Mouse (Mus musculus): ENCODE measurements around the gene Tspan32. TPM values are rescaled to one million over a fixed set of nuclear protein-coding genes. Genes with fewer than 3 reads are reported as not detected.

Tspan32 gene
- total RNA-seq (2014; rRNA removed), result 1.4 TPM in 1 of 2 replicates, not detected in the other
- polyA plus RNA-seq (2015; fragmentation: Nextera tagmentation; extraction: Ambion mirVana), result 0.53 and 0.56 TPM in 2 replicates

- Histone ChIP-seq H3K27me3 (ENCODE audit: insufficient read depth, low read length) (no peaks in the 10 kb centered on the region), H3K9ac (no peak within 1 kb of the TSS), H3K27ac (ENCODE audit: low read depth, low read length) (no peak within 1 kb of the TSS), H3K4me1 (ENCODE audit: insufficient read depth) (no peaks in the 10 kb centered on the region; the same call in 1 of the 2 replicates), H3K9me3 (ENCODE audit: low read length) (no peaks in the 10 kb centered on the region), H3K4me2 (ENCODE audit: low read depth) (no peak within 1 kb of the TSS), H3K36me3 (ENCODE audit: insufficient read depth) (no peaks in the 10 kb centered on the region), H3K4me3 (ENCODE audit: low read depth, low read length) (no peak within 1 kb of the TSS)
- no peak for DNase-seq
- TF ChIP-seq CTCF (IDR thresholded peaks at IDR 0.05; ENCODE audit: low read depth), result no peak
- no peak for ATAC-seq
- 87% methylated on average over 4 of the region's 4 CpGs for WGBS
Measured at GRCm38 (mm10) chr7:143004727-143005343, at the start of gene Tspan32. Tspan32 (plus strand) TSS chr7:143005046.

GRCm38 (mm10) chr7:142956018-142956417, 48.8 kb upstream of the Tspan32 start:
- H3K27ac ChIP-seq (ENCODE audit: low read depth, low read length), result no peak overlapping the region
- WGBS, result 76% methylated on average over 2 of the region's 2 CpGs
- no peaks in the 10 kb centered on the region for H3K4me1 ChIP-seq (ENCODE audit: insufficient read depth)
- H3K9ac ChIP-seq, result no peak overlapping the region
- no peaks in the 10 kb centered on the region for H3K9me3 ChIP-seq (ENCODE audit: low read length)
- no peaks in the 10 kb centered on the region for H3K36me3 ChIP-seq (ENCODE audit: insufficient read depth)
- no peak overlapping the region for H3K4me3 ChIP-seq (ENCODE audit: low read depth, low read length)
- no peak overlapping the region for H3K4me2 ChIP-seq (ENCODE audit: low read depth)
- DNase-seq, result no peak
- TF ChIP-seq CTCF (IDR thresholded peaks at IDR 0.05; ENCODE audit: low read depth), result no peak
- no peak for ATAC-seq
- no peaks in the 10 kb centered on the region for H3K27me3 ChIP-seq (ENCODE audit: insufficient read depth, low read length)

GRCm38 (mm10) chr7:142958817-142959216, 46.0 kb upstream of the Tspan32 start:
- no peaks in the 10 kb centered on the region for H3K9me3 ChIP-seq (ENCODE audit: low read length)
- H3K27me3 ChIP-seq (ENCODE audit: insufficient read depth, low read length), result no peaks in the 10 kb centered on the region; the same call in 1 of the 2 replicates
- TF ChIP-seq CTCF (IDR thresholded peaks at IDR 0.05; ENCODE audit: low read depth), result no peak
- ATAC-seq (no peak), DNase-seq (no peak)
- WGBS, result 97% methylated on average over 1 of the region's 1 CpGs
- no peak overlapping the region for H3K27ac ChIP-seq (ENCODE audit: low read depth, low read length)
- no peak overlapping the region for H3K9ac ChIP-seq
- H3K4me2 ChIP-seq (ENCODE audit: low read depth), result no peak overlapping the region
- no peaks in the 10 kb centered on the region for H3K4me1 ChIP-seq (ENCODE audit: insufficient read depth)
- H3K36me3 ChIP-seq (ENCODE audit: insufficient read depth), result no peaks in the 10 kb centered on the region
- H3K4me3 ChIP-seq (ENCODE audit: low read depth, low read length), result no peak overlapping the region

GRCm38 (mm10) chr7:142959752-142960151, 45.1 kb upstream of the Tspan32 start:
- no peak overlapping the region for H3K9ac ChIP-seq
- no peaks in the 10 kb centered on the region for H3K4me1 ChIP-seq (ENCODE audit: insufficient read depth)
- DNase-seq (no peak), ATAC-seq (no peak)
- H3K4me2 ChIP-seq (ENCODE audit: low read depth), result no peak overlapping the region
- H3K36me3 ChIP-seq (ENCODE audit: insufficient read depth), result no peaks in the 10 kb centered on the region
- no peaks in the 10 kb centered on the region; the same call in 1 of the 2 replicates for H3K27me3 ChIP-seq (ENCODE audit: insufficient read depth, low read length)
- TF ChIP-seq CTCF (IDR thresholded peaks at IDR 0.05; ENCODE audit: low read depth), result no peak
- H3K4me3 ChIP-seq (ENCODE audit: low read depth, low read length), result no peak overlapping the region
- WGBS, result 67% methylated on average over 4 of the region's 4 CpGs
- no peak overlapping the region for H3K27ac ChIP-seq (ENCODE audit: low read depth, low read length)
- no peaks in the 10 kb centered on the region for H3K9me3 ChIP-seq (ENCODE audit: low read length)

GRCm38 (mm10) chr7:142967414-142967883, 37.4 kb upstream of the Tspan32 start:
- TF ChIP-seq CTCF (IDR thresholded peaks at IDR 0.05; ENCODE audit: low read depth), result no peak
- WGBS, result 0% methylated on average over 36 of the region's 36 CpGs
- Histone ChIP-seq H3K4me2 (ENCODE audit: low read depth) (peak overlapping the region; percentile 92), H3K9me3 (ENCODE audit: low read length) (no peaks in the 10 kb centered on the region), H3K27ac (ENCODE audit: low read depth, low read length) (no peak overlapping the region), H3K9ac (peak overlapping the region; percentile 37), H3K4me3 (ENCODE audit: low read depth, low read length) (peak overlapping the region; percentile 42), H3K27me3 (ENCODE audit: insufficient read depth, low read length) (peaks cover 53% of the 10 kb centered on the region), H3K36me3 (ENCODE audit: insufficient read depth) (no peaks in the 10 kb centered on the region), H3K4me1 (ENCODE audit: insufficient read depth) (no peaks in the 10 kb centered on the region)
- DNase-seq (no peak), ATAC-seq (no peak)

- peaks cover 53% of the 10 kb centered on the region for H3K27me3 ChIP-seq (ENCODE audit: insufficient read depth, low read length)
- no peaks in the 10 kb centered on the region for H3K4me1 ChIP-seq (ENCODE audit: insufficient read depth)
- peak overlapping the region; percentile 42 for H3K4me3 ChIP-seq (ENCODE audit: low read depth, low read length)
- no peak overlapping the region for H3K27ac ChIP-seq (ENCODE audit: low read depth, low read length)
- peak overlapping the region; percentile 92 for H3K4me2 ChIP-seq (ENCODE audit: low read depth)
- peak; percentile 62 for TF ChIP-seq CTCF (IDR thresholded peaks at IDR 0.05; ENCODE audit: low read depth)
- H3K9me3 ChIP-seq (ENCODE audit: low read length), result no peaks in the 10 kb centered on the region
- DNase-seq, result peak; percentile 82
- no peaks in the 10 kb centered on the region for H3K36me3 ChIP-seq (ENCODE audit: insufficient read depth)
- peak; percentile 94 for ATAC-seq
- peak overlapping the region; percentile 37 for H3K9ac ChIP-seq
- WGBS, result under 1% methylated on average over 90 of the region's 90 CpGs
Measured at GRCm38 (mm10) chr7:142967884-142968808, 36.7 kb upstream of the Tspan32 start.
